Mouse (Mus musculus): ENCODE results near the gene Kctd13. TPM values are rescaled to one million over a fixed set of nuclear protein-coding genes. Genes with fewer than 3 reads are reported as not detected.

The Kctd13 gene
- polyA plus RNA-seq, 1 experiment from 2014 or later = 140 TPM

DNA sequence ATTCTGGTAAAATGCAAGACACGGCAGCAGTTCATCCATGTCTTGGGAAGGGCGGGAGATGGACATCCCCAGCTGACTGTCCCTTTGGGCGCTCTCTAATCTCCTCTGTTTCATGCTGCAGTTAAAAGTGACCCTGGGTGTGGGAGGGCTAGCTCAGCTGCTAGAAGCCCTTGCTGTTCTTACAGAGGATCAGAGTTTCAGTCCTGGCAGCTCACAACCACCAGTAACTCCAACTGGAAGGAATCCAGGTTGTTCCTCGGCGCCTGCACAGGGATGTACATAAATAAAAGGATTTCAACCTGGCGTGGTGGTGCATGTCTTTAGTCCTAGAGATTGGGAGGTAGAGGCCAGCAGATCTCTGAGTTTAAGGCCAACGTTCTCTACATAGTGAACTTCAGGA, 54.4 kb downstream of the Kctd13 start:
- 81% methylated on average over 7 of the region's 7 CpGs for WGBS
- Histone ChIP-seq H3K36me3 (ENCODE audit: control insufficient read depth, insufficient read depth, low read length) (peaks cover 14% of the 10 kb centered on the region), H3K9me3 (replicated peaks; ENCODE audit: control insufficient read depth, low read length, poor library complexity, severe bottlenecking) (no peaks in the 10 kb centered on the region), H3K9ac (ENCODE audit: low read depth, low read length) (no peak overlapping the region), H3K4me2 (ENCODE audit: low read length) (no peak overlapping the region), H3K4me3 (ENCODE audit: low read depth, low read length) (no peak overlapping the region), H3K4me1 (ENCODE audit: control insufficient read depth, insufficient read depth, low read length) (no peaks in the 10 kb centered on the region), H3K27me3 (ENCODE audit: control insufficient read depth, insufficient read depth, low read depth, low read length) (no peaks in the 10 kb centered on the region), H3K27ac (ENCODE audit: low read length) (no peak overlapping the region)
- ATAC-seq = no peak

DNA sequence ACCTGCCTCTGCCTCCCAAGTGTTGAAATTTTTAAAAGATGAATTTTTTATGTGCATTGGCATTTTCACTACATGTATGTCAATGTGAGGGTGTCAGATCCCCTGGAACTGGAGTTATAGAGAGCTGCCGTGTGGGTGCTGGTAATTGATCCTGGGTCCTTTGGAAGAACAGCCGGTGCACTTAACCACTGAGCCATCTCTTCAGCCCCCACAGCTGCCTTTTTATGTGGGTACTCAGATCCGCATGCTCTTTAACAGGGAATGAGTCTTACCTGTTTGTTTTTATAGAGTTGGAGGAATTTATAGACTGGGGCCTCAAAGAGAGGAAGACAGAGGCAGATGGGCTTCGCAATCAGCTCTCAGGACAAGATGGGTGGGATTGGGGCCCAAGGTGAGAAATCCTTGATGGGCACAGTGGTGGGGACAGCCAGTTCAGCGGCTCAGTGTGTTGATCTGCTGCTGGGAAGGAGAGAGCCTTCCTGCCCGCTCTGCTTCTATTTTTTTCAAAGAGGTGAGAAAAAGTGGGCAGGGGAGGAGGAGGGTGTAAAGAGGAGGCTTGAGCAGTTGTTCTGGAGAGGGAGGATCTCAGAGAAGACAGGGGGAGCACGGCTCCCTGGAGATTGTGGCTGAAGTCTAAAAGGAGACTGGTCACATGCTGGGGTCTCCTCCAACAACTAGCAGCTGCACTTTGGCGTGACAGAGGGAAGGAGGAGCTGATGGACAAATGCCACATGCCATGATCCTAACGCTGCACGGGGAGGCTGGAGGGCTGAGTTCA, 56.2 kb downstream of the Kctd13 start:
- Histone ChIP-seq H3K27ac (ENCODE audit: low read length) (no peak overlapping the region), H3K4me2 (ENCODE audit: low read length) (no peak overlapping the region), H3K9ac (ENCODE audit: low read depth, low read length) (no peak overlapping the region), H3K4me3 (ENCODE audit: low read depth, low read length) (no peak overlapping the region), H3K27me3 (ENCODE audit: control insufficient read depth, insufficient read depth, low read depth, low read length) (no peaks in the 10 kb centered on the region), H3K36me3 (ENCODE audit: control insufficient read depth, insufficient read depth, low read length) (peaks cover 7% of the 10 kb centered on the region; the same call in 1 of the 2 replicates), H3K4me1 (ENCODE audit: control insufficient read depth, insufficient read depth, low read length) (no peaks in the 10 kb centered on the region), H3K9me3 (replicated peaks; ENCODE audit: control insufficient read depth, low read length, poor library complexity, severe bottlenecking) (no peaks in the 10 kb centered on the region)
- ATAC-seq = no peak
- WGBS = 60% methylated on average over 10 of the region's 10 CpGs

DNA sequence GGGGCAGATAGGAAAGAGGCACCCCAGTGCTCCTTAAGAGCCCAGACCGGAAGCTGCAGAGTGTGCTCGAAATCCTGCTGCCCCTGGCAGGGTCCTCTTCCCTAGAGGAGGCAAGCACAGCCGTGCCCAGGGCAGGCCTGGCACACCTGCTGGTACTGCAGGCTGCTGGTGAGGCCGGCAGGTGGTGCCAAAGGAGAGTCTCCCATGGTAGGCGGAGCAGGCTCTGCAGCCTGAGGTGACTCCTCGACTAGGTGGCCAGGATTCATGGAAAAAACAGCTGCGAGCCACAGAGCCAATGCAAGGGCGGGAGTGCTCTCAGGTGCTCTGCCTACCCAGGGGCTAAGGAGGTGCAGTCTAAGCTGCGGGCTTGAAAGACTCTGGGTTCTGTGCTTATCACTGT, 57.6 kb downstream of the Kctd13 start:
- Histone ChIP-seq H3K9me3 (replicated peaks; ENCODE audit: control insufficient read depth, low read length, poor library complexity, severe bottlenecking) (no peaks in the 10 kb centered on the region), H3K4me2 (ENCODE audit: low read length) (no peak overlapping the region), H3K36me3 (ENCODE audit: control insufficient read depth, insufficient read depth, low read length) (no peaks in the 10 kb centered on the region), H3K9ac (ENCODE audit: low read depth, low read length) (no peak overlapping the region), H3K4me3 (ENCODE audit: low read depth, low read length) (no peak overlapping the region), H3K27ac (ENCODE audit: low read length) (no peak overlapping the region), H3K4me1 (ENCODE audit: control insufficient read depth, insufficient read depth, low read length) (no peaks in the 10 kb centered on the region), H3K27me3 (ENCODE audit: control insufficient read depth, insufficient read depth, low read depth, low read length) (no peaks in the 10 kb centered on the region)
- WGBS = 48% methylated on average over 9 of the region's 9 CpGs
- no peak for ATAC-seq

DNA sequence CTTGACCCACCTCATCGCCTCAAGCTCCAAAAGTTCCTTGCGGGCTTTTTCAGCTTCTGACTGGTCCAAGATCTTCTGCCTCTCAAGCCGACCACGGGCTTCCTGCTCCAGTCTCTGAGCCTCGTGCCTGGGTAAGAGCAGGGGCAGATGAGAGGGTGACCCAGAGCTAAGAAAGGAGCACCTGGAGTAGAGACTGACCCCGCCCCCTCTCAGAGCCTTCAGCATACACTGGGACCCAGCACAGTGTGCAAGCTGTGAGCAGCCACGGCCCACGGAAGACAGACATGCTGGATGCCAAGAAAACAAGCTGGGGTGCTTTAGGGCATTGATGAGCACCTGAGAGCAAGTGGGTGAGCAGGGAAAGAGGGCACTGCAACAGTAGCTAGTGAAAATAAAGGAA, 60.1 kb downstream of the Kctd13 start:
- Histone ChIP-seq H3K9me3 (replicated peaks; ENCODE audit: control insufficient read depth, low read length, poor library complexity, severe bottlenecking) (no peaks in the 10 kb centered on the region), H3K4me1 (ENCODE audit: control insufficient read depth, insufficient read depth, low read length) (no peaks in the 10 kb centered on the region), H3K27ac (ENCODE audit: low read length) (no peak overlapping the region), H3K27me3 (ENCODE audit: control insufficient read depth, insufficient read depth, low read depth, low read length) (no peaks in the 10 kb centered on the region), H3K9ac (ENCODE audit: low read depth, low read length) (no peak overlapping the region), H3K4me2 (ENCODE audit: low read length) (no peak overlapping the region), H3K36me3 (ENCODE audit: control insufficient read depth, insufficient read depth, low read length) (no peaks in the 10 kb centered on the region), H3K4me3 (ENCODE audit: low read depth, low read length) (no peak overlapping the region)
- WGBS = 73% methylated on average over 8 of the region's 8 CpGs
- no peak for ATAC-seq

Other genes with a start within 250 kb of the Kctd13 start
- 113 and 120 TPM in 2 replicates for gene Bola2, start 233.5 kb upstream of the Kctd13 start, polyA plus RNA-seq (2015; fragmentation: Nextera tagmentation; extraction: Ambion mirVana)
- gene Slx1b, start 233.1 kb upstream of the Kctd13 start, polyA plus RNA-seq (2015; fragmentation: Nextera tagmentation; extraction: Ambion mirVana) = 16.8 and 17.3 TPM in 2 replicates
- 114 and 122 TPM in 2 replicates for gene Coro1a, start 221.1 kb upstream of the Kctd13 start, polyA plus RNA-seq (2015; fragmentation: Nextera tagmentation; extraction: Ambion mirVana)
- 111 and 112 TPM in 2 replicates for gene Mapk3, start 169.3 kb upstream of the Kctd13 start, polyA plus RNA-seq (2015; fragmentation: Nextera tagmentation; extraction: Ambion mirVana)
- gene Gdpd3, start 162.5 kb upstream of the Kctd13 start, polyA plus RNA-seq (2015; fragmentation: Nextera tagmentation; extraction: Ambion mirVana) = 0.95 and 1.5 TPM in 2 replicates
- gene Ypel3, start 151.9 kb upstream of the Kctd13 start, polyA plus RNA-seq (2015; fragmentation: Nextera tagmentation; extraction: Ambion mirVana) = 162 and 191 TPM in 2 replicates
- gene Tbx6, start 147.4 kb upstream of the Kctd13 start, polyA plus RNA-seq (2015; fragmentation: Nextera tagmentation; extraction: Ambion mirVana) = 0.51 and 0.64 TPM in 2 replicates
- gene Ppp4c, start 136.4 kb upstream of the Kctd13 start, polyA plus RNA-seq (2015; fragmentation: Nextera tagmentation; extraction: Ambion mirVana) = 155 and 182 TPM in 2 replicates
- gene Fam57b, start 131.2 kb upstream of the Kctd13 start, polyA plus RNA-seq (2015; fragmentation: Nextera tagmentation; extraction: Ambion mirVana) = 55.0 and 61.1 TPM in 2 replicates
- gene 4930451I11Rik, start 97.2 kb upstream of the Kctd13 start, polyA plus RNA-seq (2015; fragmentation: Nextera tagmentation; extraction: Ambion mirVana) = not detected in 2 replicates
- 24.2 and 35.8 TPM in 2 replicates for gene Doc2a, start 81.5 kb upstream of the Kctd13 start, polyA plus RNA-seq (2015; fragmentation: Nextera tagmentation; extraction: Ambion mirVana)
- gene Hirip3, start 66.9 kb upstream of the Kctd13 start, polyA plus RNA-seq (2015; fragmentation: Nextera tagmentation; extraction: Ambion mirVana) = 19.8 and 20.0 TPM in 2 replicates
- gene Ino80e, start 66.5 kb upstream of the Kctd13 start, polyA plus RNA-seq (2015; fragmentation: Nextera tagmentation; extraction: Ambion mirVana) = 94.6 and 98.3 TPM in 2 replicates
- 64.8 and 66.7 TPM in 2 replicates for gene Taok2, start 44.2 kb upstream of the Kctd13 start, polyA plus RNA-seq (2015; fragmentation: Nextera tagmentation; extraction: Ambion mirVana)
- gene Tmem219, start 6.0 kb upstream of the Kctd13 start, polyA plus RNA-seq (2015; fragmentation: Nextera tagmentation; extraction: Ambion mirVana) = 33.2 and 34.0 TPM in 2 replicates
- 10.4 TPM in 2 replicates for gene Asphd1, start 20.7 kb downstream of the Kctd13 start, polyA plus RNA-seq (2015; fragmentation: Nextera tagmentation; extraction: Ambion mirVana)
- gene Sez6l2, start 21.7 kb downstream of the Kctd13 start, polyA plus RNA-seq (2015; fragmentation: Nextera tagmentation; extraction: Ambion mirVana) = 44.6 and 50.2 TPM in 2 replicates
- gene Cdipt, start 47.0 kb downstream of the Kctd13 start, polyA plus RNA-seq (2015; fragmentation: Nextera tagmentation; extraction: Ambion mirVana) = 132 and 141 TPM in 2 replicates
- 0.69 and 0.96 TPM in 2 replicates for gene Cdiptos, start 47.2 kb downstream of the Kctd13 start, polyA plus RNA-seq (2015; fragmentation: Nextera tagmentation; extraction: Ambion mirVana)
- 2.9 and 3.2 TPM in 2 replicates for gene Mvp, start 85.7 kb downstream of the Kctd13 start, polyA plus RNA-seq (2015; fragmentation: Nextera tagmentation; extraction: Ambion mirVana)
- 0.50 TPM in 1 of 2 replicates, not detected in the other for gene Pagr1b, start 87.6 kb downstream of the Kctd13 start, polyA plus RNA-seq (2015; fragmentation: Nextera tagmentation; extraction: Ambion mirVana)
- gene Pagr1a, start 88.5 kb downstream of the Kctd13 start, polyA plus RNA-seq (2015; fragmentation: Nextera tagmentation; extraction: Ambion mirVana) = 33.8 and 62.5 TPM in 2 replicates
- gene Gm42742, start 92.2 kb downstream of the Kctd13 start, polyA plus RNA-seq (2015; fragmentation: Nextera tagmentation; extraction: Ambion mirVana) = 30.9 and 61.5 TPM in 2 replicates
- gene Prrt2, start 92.3 kb downstream of the Kctd13 start, polyA plus RNA-seq (2015; fragmentation: Nextera tagmentation; extraction: Ambion mirVana) = 40.9 and 63.3 TPM in 2 replicates
- gene Maz, start 98.2 kb downstream of the Kctd13 start, polyA plus RNA-seq (2015; fragmentation: Nextera tagmentation; extraction: Ambion mirVana) = 46.7 and 51.5 TPM in 2 replicates
- gene Kif22, start 113.6 kb downstream of the Kctd13 start, polyA plus RNA-seq (2015; fragmentation: Nextera tagmentation; extraction: Ambion mirVana) = 16.6 and 17.6 TPM in 2 replicates
- gene Zg16, start 158.4 kb downstream of the Kctd13 start, polyA plus RNA-seq (2015; fragmentation: Nextera tagmentation; extraction: Ambion mirVana) = not detected in 2 replicates
- gene AI467606, start 162.5 kb downstream of the Kctd13 start, polyA plus RNA-seq (2015; fragmentation: Nextera tagmentation; extraction: Ambion mirVana) = 1.7 and 2.5 TPM in 2 replicates
- gene Qprt, start 193.3 kb downstream of the Kctd13 start, polyA plus RNA-seq (2015; fragmentation: Nextera tagmentation; extraction: Ambion mirVana) = 0.68 and 0.77 TPM in 2 replicates
- 0.05 TPM in 1 of 2 replicates, not detected in the other for gene Spn, start 208.9 kb downstream of the Kctd13 start, polyA plus RNA-seq (2015; fragmentation: Nextera tagmentation; extraction: Ambion mirVana)

All from midbrain, embryonic 16.5 days (tissue).